Mouse (Mus musculus) liver, adult 2 months (tissue): ENCODE data around the gene Rsu1.

Experiments used
- CTCF ChIP-seq: fragments of 200-500 bp; IDR thresholded peaks from 2 replicates; pipeline ENCODE4 v1.5.1; 2011; ENCODE audit warnings: low read depth, low read length, control low read depth
- POLR2A ChIP-seq: fragments of 200-500 bp; IDR thresholded peaks from 2 replicates; pipeline ENCODE4 v1.6.1; 2011; ENCODE audit warnings: low read length, control low read depth; ENCODE audit not compliant: insufficient read depth; ENCODE audit errors: extremely low read depth

GRCm38 (mm10) chr2:13190767-13191166, 80.4 kb downstream of the Rsu1 start:
- no peak for TF ChIP-seq CTCF
- TF ChIP-seq POLR2A: no peak
